Mouse (Mus musculus) gastrocnemius, postnatal 4 days (tissue): ENCODE measurements around the gene Cenpq. TPM values are rescaled to one million over a fixed set of nuclear protein-coding genes. Genes with fewer than 3 reads are reported as not detected.

Experiments used
- total RNA-seq, 2 experiments: library from RNA; stranded (reverse); gene quantifications; 2 replicates each; pipeline ENCODE4 v1.2.3; 2021

The Cenpq gene
- total RNA-seq, 2 experiments from 2014 or later, result 7.7 to 9.8 TPM

Other genes with a start within 250 kb of the Cenpq start
- not detected for gene Esp1, start 207.9 kb downstream of the Cenpq start, total RNA-seq
- not detected for gene Crisp2, start 128.0 kb downstream of the Cenpq start, total RNA-seq
- under 1 TPM in 1 of 2 experiments, not detected in 1; 0.65 TPM for gene Rhag, start 123.9 kb downstream of the Cenpq start, total RNA-seq
- under 1 TPM; 0.16 to 0.49 TPM for gene 9130008F23Rik, start 54.5 kb downstream of the Cenpq start, total RNA-seq
- not detected for gene Glyatl3, start 20.7 kb downstream of the Cenpq start, total RNA-seq
- gene Mut, start 362 bp downstream of the Cenpq start, total RNA-seq, result 10 to 100 TPM; 30.1 to 30.8 TPM